Mouse (Mus musculus): ENCODE measurements around the gene Atg3. TPM values are rescaled to one million over a fixed set of nuclear protein-coding genes. Genes with fewer than 3 reads are reported as not detected.

The Atg3 gene
- polyA plus RNA-seq, 1 experiment from 2014 or later = 38.4 TPM

DNA sequence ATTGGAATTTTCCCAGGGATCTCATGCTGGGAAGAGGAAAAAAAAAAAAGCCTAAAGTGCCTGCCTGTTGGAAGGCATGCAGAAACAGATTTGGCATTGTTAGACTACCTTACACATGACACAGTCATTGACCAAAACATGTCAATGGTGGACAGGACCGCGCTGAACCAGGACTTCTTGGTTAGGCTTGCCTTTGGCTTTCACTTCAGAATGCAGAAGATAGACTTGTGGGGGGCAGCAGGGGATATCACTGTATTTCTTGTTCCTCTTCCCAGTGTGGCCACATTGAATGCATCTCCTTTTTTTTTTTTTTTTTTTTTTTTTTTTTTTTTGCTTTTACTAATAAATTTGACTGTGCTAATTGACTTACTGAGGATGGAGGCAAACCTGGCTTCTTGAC lies 42.8 kb downstream of the Atg3 start:
- no peaks in the 10 kb centered on the region for H3K36me3 ChIP-seq (ENCODE audit: insufficient read depth)
- H3K4me3 ChIP-seq (ENCODE audit: low read depth, low read length) = no peak overlapping the region
- DNase-seq (no peak), ATAC-seq (ENCODE audit: insufficient read depth) (no peak)
- no peaks in the 10 kb centered on the region for H3K9me3 ChIP-seq (ENCODE audit: low read depth, low read length)
- H3K4me1 ChIP-seq (ENCODE audit: insufficient read depth) = no peaks in the 10 kb centered on the region
- no peak overlapping the region for H3K9ac ChIP-seq
- no peak overlapping the region for H3K27ac ChIP-seq (ENCODE audit: low read depth)
- no peak overlapping the region for H3K4me2 ChIP-seq
- WGBS = 94% methylated on average over 2 of the region's 2 CpGs
- no peak for TF ChIP-seq CTCF (IDR thresholded peaks at IDR 0.05; ENCODE audit: low read depth)
- no peaks in the 10 kb centered on the region for H3K27me3 ChIP-seq (ENCODE audit: insufficient read depth, low read length)

DNA sequence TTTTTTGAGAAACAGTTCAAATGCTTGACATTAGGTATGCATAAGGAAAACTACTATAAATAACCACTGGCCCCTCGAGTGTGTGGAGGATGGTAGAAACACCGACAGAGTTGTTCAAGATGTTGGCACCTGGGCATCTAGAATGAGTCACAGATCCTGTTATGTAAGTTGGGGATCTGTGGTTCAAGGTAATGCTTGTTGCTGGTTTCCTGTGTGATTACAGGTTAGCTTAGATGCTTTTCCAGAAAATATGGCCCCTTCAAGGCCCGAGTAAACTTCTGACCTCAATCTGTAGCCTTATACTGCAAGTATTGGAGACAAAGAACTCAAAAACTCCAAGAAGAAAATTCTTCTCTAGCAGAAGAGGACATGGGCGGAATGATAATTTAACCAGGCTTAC lies 45.9 kb downstream of the Atg3 start:
- WGBS = 74% methylated on average over 4 of the region's 4 CpGs
- DNase-seq = no peak
- ATAC-seq (ENCODE audit: insufficient read depth) = no peak
- H3K4me1 ChIP-seq (ENCODE audit: insufficient read depth) = no peaks in the 10 kb centered on the region
- H3K4me2 ChIP-seq = no peak overlapping the region
- TF ChIP-seq CTCF (IDR thresholded peaks at IDR 0.05; ENCODE audit: low read depth) = no peak
- no peak overlapping the region for H3K9ac ChIP-seq
- no peak overlapping the region for H3K27ac ChIP-seq (ENCODE audit: low read depth)
- H3K9me3 ChIP-seq (ENCODE audit: low read depth, low read length) = no peaks in the 10 kb centered on the region
- no peaks in the 10 kb centered on the region for H3K36me3 ChIP-seq (ENCODE audit: insufficient read depth)
- no peaks in the 10 kb centered on the region for H3K27me3 ChIP-seq (ENCODE audit: insufficient read depth, low read length)
- H3K4me3 ChIP-seq (ENCODE audit: low read depth, low read length) = no peak overlapping the region

DNA sequence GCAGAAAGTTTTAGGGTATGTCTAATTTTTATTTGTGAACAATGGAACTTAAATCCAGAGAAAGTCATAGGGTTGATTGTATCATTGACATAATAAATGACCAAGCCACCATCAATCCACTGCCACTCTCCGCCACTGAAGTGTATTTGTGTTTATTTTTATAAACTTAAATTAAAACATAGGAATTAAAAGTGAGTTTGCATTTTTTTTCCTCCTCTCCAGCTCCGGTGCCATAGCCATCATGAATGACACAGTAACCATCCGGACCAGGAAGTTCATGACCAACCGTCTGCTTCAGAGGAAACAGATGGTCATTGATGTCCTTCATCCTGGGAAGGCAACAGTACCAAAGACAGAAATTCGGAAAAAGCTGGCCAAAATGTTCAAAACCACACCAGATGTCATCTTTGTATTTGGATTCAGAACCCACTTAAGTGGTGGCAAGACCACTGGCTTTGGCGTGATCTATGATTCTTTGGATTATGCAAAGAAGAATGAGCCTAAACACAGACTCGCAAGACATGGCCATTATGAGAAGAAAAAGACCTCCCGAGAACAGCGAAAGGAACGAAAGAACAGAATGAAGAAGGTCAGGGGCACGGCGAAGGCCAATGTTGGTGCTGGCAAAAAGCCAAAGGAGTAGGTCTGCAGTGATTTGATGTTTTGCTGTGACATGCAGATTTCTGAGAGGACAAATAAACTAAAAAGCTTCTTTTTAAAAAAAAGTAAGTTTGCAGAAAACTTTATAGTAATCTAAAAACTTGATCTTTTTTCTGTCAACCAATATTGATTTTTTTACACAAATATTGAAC lies 46.5 kb downstream of the Atg3 start:
- no peak for TF ChIP-seq CTCF (IDR thresholded peaks at IDR 0.05; ENCODE audit: low read depth)
- Histone ChIP-seq H3K27me3 (ENCODE audit: insufficient read depth, low read length) (no peaks in the 10 kb centered on the region), H3K4me3 (ENCODE audit: low read depth, low read length) (no peak overlapping the region), H3K9me3 (ENCODE audit: low read depth, low read length) (no peaks in the 10 kb centered on the region), H3K27ac (ENCODE audit: low read depth) (no peak overlapping the region), H3K4me2 (no peak overlapping the region), H3K4me1 (ENCODE audit: insufficient read depth) (no peaks in the 10 kb centered on the region), H3K36me3 (ENCODE audit: insufficient read depth) (no peaks in the 10 kb centered on the region), H3K9ac (no peak overlapping the region)
- 67% methylated on average over 12 of the region's 12 CpGs for WGBS
- peak; percentile 11 for DNase-seq
- no peak for ATAC-seq (ENCODE audit: insufficient read depth)

DNA sequence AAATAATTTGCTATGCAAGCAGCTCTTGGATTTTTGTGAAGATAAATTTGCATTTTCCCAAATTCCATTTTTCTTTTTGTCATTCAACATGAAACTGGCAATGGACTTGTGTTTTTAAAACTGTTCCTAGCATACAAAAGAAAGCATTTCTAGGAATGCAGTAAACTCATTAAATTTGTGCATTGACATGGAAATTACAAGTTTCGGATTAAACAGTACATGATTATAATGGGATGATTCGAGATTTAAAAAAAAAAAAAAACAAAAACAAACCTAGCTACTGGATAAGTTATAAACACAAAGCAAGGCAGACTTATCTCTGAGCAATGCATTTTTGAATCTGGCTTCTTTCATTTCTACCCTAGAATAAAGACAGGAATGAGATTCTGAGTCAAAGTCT lies 63.4 kb downstream of the Atg3 start:
- Histone ChIP-seq H3K36me3 (ENCODE audit: insufficient read depth) (no peaks in the 10 kb centered on the region), H3K4me2 (no peak overlapping the region), H3K4me3 (ENCODE audit: low read depth, low read length) (no peak overlapping the region), H3K9me3 (ENCODE audit: low read depth, low read length) (no peaks in the 10 kb centered on the region), H3K27ac (ENCODE audit: low read depth) (no peak overlapping the region), H3K27me3 (ENCODE audit: insufficient read depth, low read length) (no peaks in the 10 kb centered on the region), H3K9ac (no peak overlapping the region), H3K4me1 (ENCODE audit: insufficient read depth) (no peaks in the 10 kb centered on the region)
- TF ChIP-seq CTCF (IDR thresholded peaks at IDR 0.05; ENCODE audit: low read depth) = no peak
- DNase-seq = no peak
- WGBS = 73% methylated on average over 2 of the region's 2 CpGs
- no peak for ATAC-seq (ENCODE audit: insufficient read depth)

DNA sequence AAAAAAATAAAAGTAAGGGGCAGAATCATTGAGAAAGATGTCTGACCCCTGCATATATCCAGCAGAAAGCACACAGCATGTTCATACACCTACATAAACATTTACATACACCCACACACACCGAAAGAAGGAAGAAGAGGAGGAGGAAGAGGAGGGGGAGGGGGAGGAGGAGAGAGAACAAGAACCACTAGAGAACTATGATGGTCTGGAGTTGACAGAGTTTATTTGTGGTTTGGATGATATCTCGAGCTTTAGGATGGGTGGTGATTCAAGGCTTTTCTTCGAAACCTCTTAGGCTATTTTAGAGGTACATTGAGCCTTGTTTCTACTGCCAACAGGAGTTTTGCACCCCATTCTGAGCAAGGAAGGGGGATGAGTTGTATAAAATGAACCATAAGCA lies 64.2 kb downstream of the Atg3 start:
- Histone ChIP-seq H3K36me3 (ENCODE audit: insufficient read depth) (no peaks in the 10 kb centered on the region), H3K4me2 (no peak overlapping the region), H3K27ac (ENCODE audit: low read depth) (no peak overlapping the region), H3K4me1 (ENCODE audit: insufficient read depth) (no peaks in the 10 kb centered on the region), H3K27me3 (ENCODE audit: insufficient read depth, low read length) (no peaks in the 10 kb centered on the region), H3K4me3 (ENCODE audit: low read depth, low read length) (no peak overlapping the region), H3K9me3 (ENCODE audit: low read depth, low read length) (no peaks in the 10 kb centered on the region), H3K9ac (no peak overlapping the region)
- DNase-seq = no peak
- no peak for TF ChIP-seq CTCF (IDR thresholded peaks at IDR 0.05; ENCODE audit: low read depth)
- 74% methylated on average over 3 of the region's 3 CpGs for WGBS
- no peak for ATAC-seq (ENCODE audit: insufficient read depth)

DNA sequence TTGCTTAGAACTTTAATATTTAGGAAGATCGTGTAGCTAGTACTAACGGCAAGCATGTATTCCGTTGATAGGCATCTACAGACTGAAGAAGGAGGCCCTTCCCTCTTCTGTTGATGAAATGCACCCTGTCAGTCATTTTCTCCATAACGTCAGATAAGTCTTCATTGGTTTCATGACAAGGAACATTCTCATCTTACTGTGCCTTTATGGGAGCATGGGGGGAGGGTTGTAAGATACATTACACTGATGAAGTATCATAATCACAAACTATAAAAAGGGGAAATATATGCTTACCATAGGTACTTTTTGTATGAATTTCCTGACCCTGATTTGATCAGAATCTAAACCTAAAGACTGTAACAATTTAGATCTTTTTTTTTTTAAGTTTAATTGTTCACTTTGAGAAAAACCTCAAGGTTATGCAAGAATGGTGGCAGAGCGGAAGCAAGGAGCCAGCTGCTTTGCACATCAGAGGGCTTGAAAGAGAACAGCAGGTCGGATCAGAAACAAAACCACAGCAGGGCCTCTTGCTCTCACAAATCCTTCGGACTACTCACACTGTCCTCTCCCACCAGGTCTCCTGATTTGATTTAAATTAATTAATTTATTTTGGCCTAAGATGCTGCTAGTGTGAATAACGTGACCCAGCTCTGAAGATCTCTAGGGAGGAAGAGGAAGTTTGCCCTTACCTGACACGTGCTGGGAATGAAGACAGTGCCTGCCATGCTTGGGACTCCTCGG lies 65.2 kb downstream of the Atg3 start, which contains the start of gene Btla:
Gene Btla, plus strand, starts transcription at position 668 of the 741 bp plus-strand sequence.
- Histone ChIP-seq H3K9ac (no peak within 1 kb of the TSS), H3K4me1 (ENCODE audit: insufficient read depth) (no peaks in the 10 kb centered on the region), H3K9me3 (ENCODE audit: low read depth, low read length) (no peaks in the 10 kb centered on the region), H3K4me2 (no peak within 1 kb of the TSS), H3K27ac (ENCODE audit: low read depth) (no peak within 1 kb of the TSS), H3K36me3 (ENCODE audit: insufficient read depth) (no peaks in the 10 kb centered on the region), H3K4me3 (ENCODE audit: low read depth, low read length) (no peak within 1 kb of the TSS), H3K27me3 (ENCODE audit: insufficient read depth, low read length) (no peaks in the 10 kb centered on the region)
- no peak for TF ChIP-seq CTCF (IDR thresholded peaks at IDR 0.05; ENCODE audit: low read depth)
- DNase-seq (no peak), ATAC-seq (ENCODE audit: insufficient read depth) (no peak)
- 53% methylated on average over 10 of the region's 10 CpGs for WGBS

DNA sequence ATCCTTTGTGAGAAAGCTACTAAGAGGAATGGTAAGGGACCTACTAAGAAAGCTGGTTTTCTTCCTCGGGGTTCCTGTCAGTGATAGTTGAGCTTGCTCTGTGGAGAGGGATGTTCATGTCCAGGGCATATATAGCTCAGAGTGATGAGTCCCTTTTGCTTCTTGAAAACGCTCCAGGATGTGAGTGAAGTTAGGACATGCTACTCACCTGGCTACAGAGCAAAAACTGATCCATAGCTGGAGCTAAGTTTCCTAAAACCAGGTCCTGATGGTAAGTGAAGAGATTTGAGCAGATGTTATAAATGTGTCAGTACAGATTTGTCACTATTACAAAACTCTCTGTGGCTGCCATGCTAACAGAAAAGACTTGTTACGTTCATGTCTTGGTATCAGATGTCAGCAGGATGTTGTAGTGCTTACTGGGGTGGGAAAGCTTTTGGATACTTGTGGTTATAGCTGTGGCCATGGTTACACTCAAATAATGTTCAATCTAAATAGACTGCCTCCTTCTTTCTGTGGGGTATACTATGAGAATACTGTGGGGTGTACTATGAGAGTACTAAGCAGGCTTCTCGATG lies 65.9 kb downstream of the Atg3 start:
- no peaks in the 10 kb centered on the region for H3K4me1 ChIP-seq (ENCODE audit: insufficient read depth)
- no peak for ATAC-seq (ENCODE audit: insufficient read depth)
- H3K4me3 ChIP-seq (ENCODE audit: low read depth, low read length) = no peak overlapping the region
- no peaks in the 10 kb centered on the region for H3K36me3 ChIP-seq (ENCODE audit: insufficient read depth)
- H3K9ac ChIP-seq = no peak overlapping the region
- 65% methylated on average over 4 of the region's 4 CpGs for WGBS
- no peaks in the 10 kb centered on the region for H3K9me3 ChIP-seq (ENCODE audit: low read depth, low read length)
- no peak overlapping the region for H3K27ac ChIP-seq (ENCODE audit: low read depth)
- no peak for DNase-seq
- no peak overlapping the region for H3K4me2 ChIP-seq
- H3K27me3 ChIP-seq (ENCODE audit: insufficient read depth, low read length) = no peaks in the 10 kb centered on the region
- no peak for TF ChIP-seq CTCF (IDR thresholded peaks at IDR 0.05; ENCODE audit: low read depth)
